Mouse (Mus musculus) liver, embryonic 14.5 days (tissue): ENCODE measurements around the gene Ppm1l.

Source experiments
- CTCF ChIP-seq: IDR thresholded peaks from 2 replicates; pipeline ENCODE4 v1.5.1; 2016; ENCODE audit warnings: antibody characterized with exemption, low read depth, control low read depth
- EP300 ChIP-seq: IDR thresholded peaks from 2 replicates; pipeline ENCODE4 v1.6.1; 2016; ENCODE audit warnings: antibody characterized with exemption, low read depth

DNA sequence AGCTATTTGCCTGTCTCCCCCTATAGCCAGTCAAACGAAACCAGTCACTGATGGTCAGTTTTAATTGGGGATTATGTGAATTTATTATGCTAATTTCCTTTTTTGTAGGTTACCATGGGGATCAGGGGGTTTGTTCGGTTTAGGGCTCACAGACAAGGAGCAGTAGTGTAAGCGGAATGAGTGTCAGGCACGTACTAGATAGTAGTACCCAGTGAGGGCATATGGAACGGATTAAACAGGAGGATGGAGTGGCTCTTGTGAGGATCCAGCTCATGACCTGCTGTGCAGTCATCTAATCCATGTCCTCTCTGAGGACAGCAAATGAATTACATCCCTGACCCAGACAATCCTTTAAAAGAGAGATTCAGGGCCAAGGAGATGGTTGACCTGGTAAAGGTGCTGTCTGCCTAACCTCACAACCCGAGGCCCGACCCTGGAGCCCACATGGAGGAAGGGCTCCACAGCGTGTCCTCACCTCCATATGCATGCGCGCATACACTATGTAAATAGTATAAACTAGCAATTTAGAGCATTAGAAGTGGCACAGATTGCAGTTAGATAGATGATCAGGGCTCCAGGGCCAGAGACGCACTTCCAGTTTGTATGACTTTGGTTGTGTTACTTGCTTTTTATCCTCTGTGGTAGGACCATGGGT is 153.6 kb downstream of the Ppm1l start:
- TF ChIP-seq EP300 (no peak), CTCF (no peak)
